Mouse (Mus musculus) embryonic stem cell, embryonic (primary cell): Measurements from ENCODE around the gene Ints3.

Experiments used
- CTCF ChIA-PET, 4 experiments: fragments of 300-600 bp in 2 of 4; fragments of 350-600 bp in 2 of 4; sonication (Branson Sonifier 250); formaldehyde crosslinking; loops; one replicate each; lab custom pipeline; 2022; ENCODE audit warnings: inconsistent platforms in 2 of 4; lab: Charles Lee
- POLR2A ChIA-PET, 4 experiments: fragments of 300-600 bp in 2 of 4; fragments of 350-600 bp in 2 of 4; sonication (Branson Sonifier 250); formaldehyde crosslinking; loops; one replicate each; lab custom pipeline; 2022; ENCODE audit warnings: antibody characterized with exemption in 4 of 4, inconsistent platforms in 1 of 4; lab: Charles Lee

Gene Ints3

DNA sequence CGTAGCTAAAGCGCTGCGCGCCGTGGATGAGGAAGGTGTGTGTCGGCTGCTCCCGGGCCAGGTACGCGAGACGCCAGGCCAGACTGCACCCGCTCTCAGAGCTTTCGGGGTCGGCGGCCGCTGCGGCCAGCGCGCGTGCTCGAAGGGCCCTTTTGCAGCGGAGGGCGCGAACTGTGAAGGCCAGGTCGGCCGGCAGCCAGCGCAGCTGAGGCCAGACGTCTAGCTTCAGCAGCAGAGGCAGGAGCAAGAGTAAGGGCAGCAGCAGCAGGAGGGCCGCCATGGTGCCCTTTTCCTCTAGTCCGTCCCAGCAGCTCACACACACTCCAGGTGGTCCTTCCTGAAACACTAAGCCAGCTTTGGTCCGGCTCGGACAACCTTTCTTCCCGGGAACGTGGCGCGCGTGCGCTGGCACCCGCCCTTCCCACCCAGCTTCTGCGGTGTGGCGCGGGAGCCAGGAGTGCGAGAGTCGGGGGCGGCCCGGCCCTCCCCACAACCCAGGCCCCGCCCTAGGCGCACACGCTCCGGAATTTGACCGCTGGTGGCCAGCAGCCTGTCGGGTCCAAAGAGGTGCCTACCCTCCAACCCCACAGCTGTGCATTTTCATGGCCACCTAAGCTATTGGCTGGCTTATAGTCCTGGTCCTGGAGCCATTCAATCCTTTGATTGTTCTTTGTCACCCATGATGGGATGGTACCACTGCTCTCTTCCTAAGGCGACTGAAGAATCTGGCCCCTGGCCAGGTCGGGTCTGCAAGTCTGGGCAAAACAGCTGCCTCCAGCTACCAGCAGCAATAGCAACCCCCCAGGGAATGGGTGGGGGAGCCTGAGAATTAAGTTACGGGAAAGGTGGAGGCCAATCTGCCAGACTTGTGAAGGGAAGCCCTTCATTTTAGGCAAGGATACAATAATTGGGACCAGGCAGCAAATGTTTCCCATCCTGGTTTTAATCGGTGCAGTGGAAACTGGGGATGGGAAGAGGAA is 43.6 kb downstream of the Ints3 start, which contains the start of gene Slc27a3:
Gene Slc27a3, minus strand, starts transcription at position 428 of the 980 bp plus-strand sequence.
- POLR2A ChIA-PET, result interaction anchor here (0.5 to 6.5 kb wide), 80 partner anchors 8 to 391 kb away, joined by 3 to 31 read pairs (median 5); partner anchors contain the start of genes Ints3 (in 3 of the 4), Snapin (in 3 of the 4), Dennd4b (in 2 of the 4) and Gatad2b (in 2 of the 4)
- CTCF ChIA-PET, result interaction anchor here (0.6 to 2.9 kb wide), 23 partner anchors 10 to 364 kb away, joined by 3 to 19 read pairs (median 4); partner anchors contain the start of genes Slc39a1 (in 1 of the 4) and Snapin (in 1 of the 4)

DNA sequence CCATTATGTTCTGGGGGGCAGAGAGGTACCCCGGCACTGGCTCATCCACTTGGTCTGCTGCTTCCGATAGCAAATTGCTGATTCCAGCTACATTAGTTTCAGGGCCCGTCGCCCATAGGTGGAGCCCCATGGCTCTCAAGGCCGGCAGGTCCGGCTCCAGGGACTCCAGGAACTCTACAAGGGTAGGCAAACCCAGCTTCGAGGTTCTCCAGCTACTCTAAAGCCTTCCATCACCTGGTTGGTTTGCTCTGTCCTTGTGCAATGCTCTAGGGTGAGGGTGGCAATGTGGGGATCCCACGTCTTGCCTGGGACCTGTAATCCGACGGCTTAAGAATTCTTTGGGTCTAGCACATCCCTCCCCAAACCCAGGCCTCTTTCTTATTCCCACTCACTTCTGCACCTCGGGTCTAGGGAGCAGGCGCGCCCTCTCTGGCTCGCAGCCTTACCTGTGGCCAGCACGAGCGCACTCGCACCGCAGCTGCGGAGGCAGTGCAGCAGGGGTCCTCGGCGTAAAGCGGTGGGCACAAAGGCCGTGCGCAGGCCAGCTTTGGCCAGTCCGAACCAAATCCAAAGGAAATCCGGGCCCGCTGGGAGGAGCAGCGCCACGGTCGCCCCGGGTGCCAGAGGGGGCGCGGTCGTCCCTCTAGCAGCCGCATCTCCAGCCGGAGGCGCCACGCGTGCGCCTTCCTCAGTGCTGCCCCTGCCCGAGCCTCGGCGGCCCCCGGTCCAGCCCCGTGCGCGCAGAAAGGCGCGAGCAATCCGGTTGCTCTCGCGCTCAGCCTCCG is 44.5 kb downstream of the Ints3 start:
- CTCF ChIA-PET, result interaction anchor here (0.6 to 2.9 kb wide), 19 partner anchors 9 to 403 kb away, joined by 3 to 19 read pairs (median 4); partner anchors contain the start of genes Slc39a1 (in 1 of the 4) and Snapin (in 1 of the 4)
- POLR2A ChIA-PET, result interaction anchor here (0.5 to 6.5 kb wide), 76 partner anchors 7 to 390 kb away, joined by 3 to 31 read pairs (median 5); partner anchors contain the start of genes Ints3 (in 3 of the 4), Snapin (in 3 of the 4), Gatad2b (in 2 of the 4) and Hax1 (in 2 of the 4)

DNA sequence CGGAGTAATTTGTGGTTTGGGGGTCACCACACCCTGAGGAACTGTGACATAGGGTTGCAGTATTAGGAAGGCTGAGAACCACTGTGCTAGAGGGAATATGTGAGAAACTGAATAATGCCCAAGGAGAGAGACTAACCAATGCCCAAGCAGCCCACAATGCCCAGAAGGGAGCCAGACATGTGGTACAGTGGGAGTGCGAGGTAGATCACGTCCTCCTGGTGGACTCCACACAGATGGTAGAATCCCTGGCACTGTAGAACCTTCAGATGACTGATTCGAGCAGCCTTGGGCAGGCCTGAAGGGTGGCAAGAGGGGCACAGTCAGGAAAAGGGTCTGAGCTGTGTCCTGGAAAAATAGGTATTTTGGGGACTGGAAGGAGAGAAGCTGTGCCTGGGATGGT is 45.2 kb downstream of the Ints3 start:
- CTCF ChIA-PET, result interaction anchor here in 3 of 4 experiments (0.6 to 2.9 kb wide), 11 partner anchors 8 to 402 kb away, joined by 3 to 19 read pairs (median 5); partner anchors contain the start of gene Snapin (in 1 of the 3)
- POLR2A ChIA-PET, result interaction anchor here in 3 of 4 experiments (0.6 to 6.5 kb wide), 23 partner anchors 10 to 241 kb away, joined by 3 to 31 read pairs (median 10); partner anchors contain the start of genes Gatad2b (in 2 of the 3), Rab13 (in 2 of the 3), Rps27 (in 2 of the 3) and Snapin (in 2 of the 3)

- POLR2A ChIA-PET, result interaction anchor here in 2 of 4 experiments (0.7 to 6.5 kb wide), 8 partner anchors 10 to 122 kb away, joined by 3 to 29 read pairs (median 4); partner anchors contain the start of gene Ilf2 (in 1 of the 2)
- CTCF ChIA-PET, result interaction anchor here in 1 of 4 experiments (1.4 kb wide), 1 partner anchor 16 kb away, joined by 3 read pairs; no protein-coding TSS in a partner anchor
These were observed 45.9 kb downstream of the Ints3 start for GRCm38 (mm10) chr3:90387483-90387882.

- POLR2A ChIA-PET, result interaction anchor here in 2 of 4 experiments (0.7 to 6.5 kb wide), 11 partner anchors 9 to 121 kb away, joined by 3 to 29 read pairs (median 3); partner anchors contain the start of gene Ilf2 (in 1 of the 2)
- CTCF ChIA-PET, result interaction anchor here in 1 of 4 experiments (1.4 kb wide), 1 partner anchor 15 kb away, joined by 3 read pairs; no protein-coding TSS in a partner anchor
These were observed 46.6 kb downstream of the Ints3 start for GRCm38 (mm10) chr3:90386817-90387216.

- ChIA-PET CTCF (interaction anchor here (0.6 to 3.2 kb wide), 5 partner anchors 11 to 72 kb away, joined by 3 to 14 read pairs (median 4); no protein-coding TSS in a partner anchor), POLR2A (interaction anchor here in 3 of 4 experiments (0.6 to 1.9 kb wide), 13 partner anchors 9 to 177 kb away, joined by 3 to 10 read pairs (median 3); partner anchors contain the start of gene Ints3 (in 1 of the 3))
These were observed 48.5 kb downstream of the Ints3 start for GRCm38 (mm10) chr3:90384851-90385375.

DNA sequence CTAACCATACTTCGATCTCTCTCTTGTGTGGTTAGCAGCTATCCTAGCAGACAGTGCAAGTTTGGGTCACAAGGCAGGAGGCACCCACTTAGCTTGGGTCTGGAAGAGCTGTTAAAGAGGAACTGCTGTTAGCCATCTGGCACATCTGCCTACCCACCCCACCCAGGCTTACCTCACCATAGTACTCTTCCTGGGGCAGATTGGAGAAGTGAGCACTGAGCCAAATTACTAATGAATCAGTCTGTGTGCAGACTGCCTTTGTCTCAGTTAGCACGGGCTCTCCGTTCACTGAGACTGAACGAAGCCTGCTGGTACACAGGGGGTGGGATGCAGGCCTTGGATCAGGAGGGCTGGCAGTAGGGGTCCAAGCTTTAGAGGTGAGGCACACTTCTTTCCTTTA is 49.7 kb downstream of the Ints3 start:
- POLR2A ChIA-PET, result interaction anchor here in 2 of 4 experiments (1.1 to 1.8 kb wide), 3 partner anchors 10 to 22 kb away, joined by 3 to 7 read pairs (median 5); no protein-coding TSS in a partner anchor
- CTCF ChIA-PET, result interaction anchor here in 3 of 4 experiments (0.6 to 3.2 kb wide), 5 partner anchors 10 to 290 kb away, joined by 3 to 14 read pairs (median 3); no protein-coding TSS in a partner anchor

DNA sequence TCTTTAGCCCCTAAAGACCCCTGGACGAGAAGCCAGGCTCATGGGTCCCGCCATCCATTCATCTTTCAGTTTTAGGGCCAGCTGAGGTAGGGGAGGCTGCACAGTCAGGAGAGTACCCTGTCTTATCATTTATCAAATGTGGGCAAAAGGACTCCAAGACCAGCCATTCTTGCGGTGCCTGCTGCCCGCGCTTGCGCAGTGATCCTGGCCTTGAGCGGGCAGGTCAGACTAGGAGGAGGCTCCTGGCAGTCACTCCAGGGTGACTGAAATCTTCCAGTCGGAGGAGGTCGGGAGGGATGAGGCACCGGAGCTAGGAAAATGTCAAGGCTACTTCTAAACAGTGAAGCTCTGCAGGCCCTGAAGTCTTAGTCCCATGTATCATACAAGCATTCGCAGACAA is 51.7 kb downstream of the Ints3 start:
- POLR2A ChIA-PET, result interaction anchor here (0.5 to 2.2 kb wide), 12 partner anchors 8 to 222 kb away, joined by 3 to 8 read pairs (median 4); partner anchors contain the start of genes Slc27a3 (in 3 of the 4), Gatad2b (in 2 of the 4) and Snapin (in 1 of the 4)
- CTCF ChIA-PET, result interaction anchor here in 1 of 4 experiments (1.1 to 1.2 kb wide), 2 partner anchors 8 to 31 kb away, joined by 3 read pairs; no protein-coding TSS in a partner anchor

DNA sequence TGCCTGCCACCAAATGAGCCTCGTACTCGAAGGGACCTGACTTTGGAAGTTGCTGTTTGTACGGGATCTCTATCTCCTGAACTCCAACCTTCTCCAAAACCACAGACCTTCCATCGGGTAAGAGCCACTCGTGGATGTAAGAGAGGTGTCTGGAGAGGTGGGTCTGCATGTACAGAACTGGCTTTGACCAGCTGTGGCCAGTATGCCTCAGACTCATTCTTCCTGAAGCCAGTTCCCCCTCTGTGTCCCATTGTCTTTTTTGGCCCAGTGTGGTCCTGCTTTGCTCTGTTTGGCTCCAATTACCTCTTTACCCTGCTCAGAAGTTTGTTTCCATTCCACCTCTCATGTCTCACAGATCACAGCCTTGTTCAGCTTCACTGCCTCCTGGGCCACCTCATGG is 54.9 kb downstream of the Ints3 start:
- CTCF ChIA-PET, result interaction anchor here in 1 of 4 experiments (1.8 kb wide), 1 partner anchor 11 kb away, joined by 5 read pairs; the partner anchor contains the start of gene Slc27a3
- POLR2A ChIA-PET, result interaction anchor here in 3 of 4 experiments (0.6 to 4.0 kb wide), 12 partner anchors 11 to 165 kb away, joined by 3 to 29 read pairs (median 4); partner anchors contain the start of genes Slc27a3 (in 2 of the 3), Gatad2b (in 1 of the 3), Ilf2 (in 1 of the 3) and Rab13 (in 1 of the 3)

DNA sequence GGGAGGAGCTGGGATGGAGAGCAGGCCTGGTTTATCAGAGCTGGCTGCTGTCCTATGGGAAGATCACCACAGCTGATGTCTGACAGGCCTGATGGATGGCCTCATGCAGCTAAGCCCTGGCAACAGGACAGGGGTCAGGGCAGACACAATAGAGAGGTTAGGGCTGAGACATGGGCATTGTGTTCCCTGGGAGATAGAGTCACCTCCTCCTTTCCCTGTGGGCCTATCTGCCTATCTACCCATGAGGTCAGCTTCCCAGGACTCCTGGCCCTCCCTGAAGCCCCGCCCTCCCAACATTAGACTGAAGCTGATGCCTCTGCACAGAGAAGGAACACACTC is 57.2 kb downstream of the Ints3 start:
- ChIA-PET CTCF (interaction anchor here in 3 of 4 experiments (0.5 to 1.4 kb wide), 5 partner anchors 36 to 334 kb away, joined by 3 to 4 read pairs (median 3); no protein-coding TSS in a partner anchor), POLR2A (interaction anchor here in 2 of 4 experiments (0.6 to 4.0 kb wide), 5 partner anchors 8 to 111 kb away, joined by 3 to 29 read pairs (median 5); partner anchors contain the start of genes Dennd4b (in 1 of the 2) and Slc27a3 (in 1 of the 2))

GRCm38 (mm10) chr3:90375562-90376246 is 57.7 kb downstream of the Ints3 start:
- POLR2A ChIA-PET, result interaction anchor here in 3 of 4 experiments (0.6 to 4.0 kb wide), 5 partner anchors 9 to 92 kb away, joined by 3 to 29 read pairs (median 5); partner anchors contain the start of gene Slc27a3 (in 1 of the 3)
- CTCF ChIA-PET, result interaction anchor here in 3 of 4 experiments (0.5 to 1.4 kb wide), 4 partner anchors 37 to 334 kb away, joined by 3 to 4 read pairs (median 4); no protein-coding TSS in a partner anchor

GRCm38 (mm10) chr3:90374368-90374767 is 59.1 kb downstream of the Ints3 start:
- ChIA-PET POLR2A (interaction anchor here (0.6 to 1.5 kb wide), 15 partner anchors 9 to 218 kb away, joined by 3 to 14 read pairs (median 5); partner anchors contain the start of genes Gatad2b (in 2 of the 4), Slc27a3 (in 2 of the 4) and S100a16 (in 1 of the 4)), CTCF (interaction anchor here (0.6 to 1.5 kb wide), 7 partner anchors 14 to 260 kb away, joined by 4 to 28 read pairs (median 4); partner anchors contain the start of gene Slc27a3 (in 1 of the 4))

- ChIA-PET POLR2A (interaction anchor here (0.5 to 1.5 kb wide), 45 partner anchors 8 to 445 kb away, joined by 3 to 14 read pairs (median 4); partner anchors contain the start of genes Rab13 (in 3 of the 4), Rps27 (in 3 of the 4), Slc27a3 (in 3 of the 4) and Gatad2b (in 2 of the 4)), CTCF (interaction anchor here (0.5 to 1.5 kb wide), 94 partner anchors 8 to 1224 kb away, joined by 3 to 28 read pairs (median 4); partner anchors contain the start of genes Slc27a3 (in 3 of the 4), Gatad2b (in 2 of the 4), Ints3 (in 1 of the 4) and S100a7a (in 1 of the 4))
These were observed 59.9 kb downstream of the Ints3 start for GRCm38 (mm10) chr3:90373432-90374028.

- CTCF ChIA-PET, result interaction anchor here (0.5 to 1.5 kb wide), 53 partner anchors 8 to 1224 kb away, joined by 3 to 19 read pairs (median 4); partner anchors contain the start of genes Slc27a3 (in 3 of the 4), Gatad2b (in 1 of the 4), Slc39a1 (in 1 of the 4) and Snapin (in 1 of the 4)
- POLR2A ChIA-PET, result interaction anchor here in 3 of 4 experiments (0.8 to 1.5 kb wide), 22 partner anchors 8 to 159 kb away, joined by 3 to 14 read pairs (median 5); partner anchors contain the start of genes Slc27a3 (in 3 of the 3), Gatad2b (in 2 of the 3), Rab13 (in 2 of the 3) and Rps27 (in 2 of the 3)
These were observed 60.6 kb downstream of the Ints3 start for GRCm38 (mm10) chr3:90372817-90373216.
